8 mouse cellular contexts compared by ENCODE assay signal in the genomic region with DNA sequence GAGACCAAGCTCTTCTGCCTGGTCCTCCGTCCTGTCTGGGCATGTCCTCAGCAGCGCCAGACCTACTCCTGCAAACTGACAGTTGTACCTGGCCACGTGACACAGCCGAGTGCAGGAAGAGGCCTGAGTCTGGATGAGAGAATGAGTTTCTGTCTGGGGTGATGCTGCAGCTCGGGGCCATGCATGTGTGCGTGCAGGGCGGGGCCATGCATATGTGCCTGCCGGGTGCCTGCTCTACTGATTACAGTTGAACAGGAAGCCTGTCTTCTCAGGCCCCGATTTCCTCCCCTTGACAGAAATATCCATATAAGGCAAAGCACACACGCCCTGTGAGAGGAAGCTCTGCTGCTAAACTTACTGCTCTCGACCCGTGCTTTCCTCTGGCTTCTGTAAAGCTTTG. TPM values are rescaled to one million over a fixed set of nuclear protein-coding genes. Genes with fewer than 3 reads are reported as not detected.
DNase-seq lines count a peak whose midpoint lies in the region; ATAC-seq and TF ChIP-seq lines count a peak whose summit lies in the region.

No protein-coding gene starts in this region.

- H3K4me1 ChIP-seq in heart, embryonic 16.5 days (ENCODE audit: control insufficient read depth, insufficient read depth, low read length) = peaks cover 16% of the 10 kb centered on the region
- peaks cover 89% of the 10 kb centered on the region for H3K4me1 ChIP-seq in megakaryocyte, embryonic 14.5 days
- H3K4me1 ChIP-seq in stomach, embryonic 15.5 days = peaks cover 12% of the 10 kb centered on the region

- no peaks in the 10 kb centered on the region for H3K27me3 ChIP-seq in heart, embryonic 16.5 days (ENCODE audit: control insufficient read depth, insufficient read depth, low read length)
- H3K27me3 ChIP-seq in megakaryocyte, embryonic 14.5 days (replicated peaks) = no peaks in the 10 kb centered on the region
- no peaks in the 10 kb centered on the region for H3K27me3 ChIP-seq in stomach, embryonic 15.5 days (replicated peaks)

- TF ChIP-seq CTCF in left cerebral cortex, adult 2 months (IDR thresholded peaks at IDR 0.05) = no peak

- no peaks in the 10 kb centered on the region for H3K9me3 ChIP-seq in heart, embryonic 16.5 days (replicated peaks; ENCODE audit: control insufficient read depth, low read length)
- no peaks in the 10 kb centered on the region for H3K9me3 ChIP-seq in megakaryocyte, embryonic 14.5 days
- H3K9me3 ChIP-seq in stomach, embryonic 15.5 days = no peaks in the 10 kb centered on the region

- no peaks in the 10 kb centered on the region for H3K36me3 ChIP-seq in heart, embryonic 16.5 days (ENCODE audit: control insufficient read depth, insufficient read depth)
- H3K36me3 ChIP-seq in megakaryocyte, embryonic 14.5 days (replicated peaks; ENCODE audit: low read length) = peaks cover 98% of the 10 kb centered on the region
- H3K36me3 ChIP-seq in stomach, embryonic 15.5 days = no peaks in the 10 kb centered on the region

- H3K4me2 ChIP-seq in heart, embryonic 16.5 days (ENCODE audit: low read depth, low read length) = peak overlapping the region; percentile 61
- H3K4me2 ChIP-seq in stomach, embryonic 15.5 days = peak overlapping the region; percentile 38

- peak overlapping the region; percentile 82 for H3K27ac ChIP-seq in heart, embryonic 16.5 days (ENCODE audit: low read length)
- H3K27ac ChIP-seq in stomach, embryonic 15.5 days = peak overlapping the region; percentile 87
- no peak overlapping the region for H3K27ac ChIP-seq in left cerebral cortex, adult 2 months

- peak; percentile 95 for ATAC-seq in heart, embryonic 16.5 days (replicated peaks; ENCODE audit: extremely low read depth, insufficient read depth, low FRiP score)
- peak; percentile 90 for ATAC-seq in stomach, embryonic 15.5 days (ENCODE audit: insufficient read depth, low FRiP score, low read depth)

- peak overlapping the region; percentile 39 for H3K4me3 ChIP-seq in heart, embryonic 16.5 days (ENCODE audit: low read length)
- peak overlapping the region; percentile 29 for H3K4me3 ChIP-seq in megakaryocyte, embryonic 14.5 days (replicated peaks)
- H3K4me3 ChIP-seq in stomach, embryonic 15.5 days (replicated peaks) = no peak overlapping the region; the same call in 1 of the 2 replicates
- no peak overlapping the region for H3K4me3 ChIP-seq in left cerebral cortex, adult 2 months

- intact Hi-C loops in left cerebral cortex, adult 2 months (cut with DNase I) = no loop called here

- 4% methylated on average over 12 of the region's 12 CpGs for whole genome bisulfite sequencing in heart, embryonic 16.5 days
- WGBS in stomach, embryonic 15.5 days = 5% methylated on average over 12 of the region's 12 CpGs

- H3K9ac ChIP-seq in heart, embryonic 16.5 days (ENCODE audit: low read length) = peak overlapping the region; percentile 60
- no peak overlapping the region for H3K9ac ChIP-seq in stomach, embryonic 15.5 days

- peak; percentile 78 to 81 for DNase-seq in B cell, adult 2 months
- DNase-seq in brain, adult 2 months (ENCODE audit: low read depth, low spot score) = peak; percentile 17
- DNase-seq in kidney, postnatal 36 days = peak; percentile 60 to 63
- no peak for DNase-seq in ovary, postnatal 14 days (ENCODE audit: low spot score)
- DNase-seq in left cerebral cortex, adult 2 months (ENCODE audit: extremely low spot score in 1 of 2, low spot score in 2 of 2) = no peak

RNA-seq across cellular contexts. Expression of a gene that starts 7.0 kb away (rescaled TPM):
- 0.38 and 0.62 TPM in 2 replicates for polyA plus RNA-seq in heart, embryonic 16.5 days (2015; fragmentation: Nextera tagmentation; extraction: Ambion mirVana)
- polyA plus RNA-seq in megakaryocyte, embryonic 14.5 days (2012; ENCODE audit: insufficient read depth, low replicate concordance) = 0.06 TPM in 1 of 2 replicates, not detected in the other
- polyA plus RNA-seq in stomach, embryonic 15.5 days (2015; fragmentation: Nextera tagmentation; extraction: Ambion mirVana) = not detected in 2 replicates
- total RNA-seq in left cerebral cortex, adult 2 months (2021) = 1 to 10 TPM; 1.6 to 3.0 TPM

RNA-seq across cellular contexts. Expression of a gene that starts 8.7 kb away (rescaled TPM):
- polyA plus RNA-seq in heart, embryonic 16.5 days (2015; fragmentation: Nextera tagmentation; extraction: Ambion mirVana) = 0.70 and 0.96 TPM in 2 replicates
- not detected in 2 replicates for polyA plus RNA-seq in megakaryocyte, embryonic 14.5 days (2012; ENCODE audit: insufficient read depth, low replicate concordance)
- 40.1 and 57.2 TPM in 2 replicates for polyA plus RNA-seq in stomach, embryonic 15.5 days (2015; fragmentation: Nextera tagmentation; extraction: Ambion mirVana)
- total RNA-seq in left cerebral cortex, adult 2 months (2021) = under 1 TPM in 1 of 2 experiments, not detected in 1; 0.35 TPM

RNA-seq across cellular contexts. Expression of a gene that starts 11.0 kb away (rescaled TPM):
- polyA plus RNA-seq in heart, embryonic 16.5 days (2015; fragmentation: Nextera tagmentation; extraction: Ambion mirVana) = 103 and 152 TPM in 2 replicates
- 310 and 435 TPM in 2 replicates for polyA plus RNA-seq in megakaryocyte, embryonic 14.5 days (2012; ENCODE audit: insufficient read depth, low replicate concordance)
- 56.1 and 70.2 TPM in 2 replicates for polyA plus RNA-seq in stomach, embryonic 15.5 days (2015; fragmentation: Nextera tagmentation; extraction: Ambion mirVana)
- total RNA-seq in left cerebral cortex, adult 2 months (2021) = 10 to 100 TPM; 10.2 to 13.0 TPM

RNA-seq across cellular contexts. Expression of a gene that starts 55.1 kb away (rescaled TPM):
- 570 and 632 TPM in 2 replicates for polyA plus RNA-seq in heart, embryonic 16.5 days (2015; fragmentation: Nextera tagmentation; extraction: Ambion mirVana)
- not detected in 2 replicates for polyA plus RNA-seq in megakaryocyte, embryonic 14.5 days (2012; ENCODE audit: insufficient read depth, low replicate concordance)
- 150 and 225 TPM in 2 replicates for polyA plus RNA-seq in stomach, embryonic 15.5 days (2015; fragmentation: Nextera tagmentation; extraction: Ambion mirVana)
- 10 to 100 TPM; 32.9 to 47.1 TPM for total RNA-seq in left cerebral cortex, adult 2 months (2021)

Comparison
In these comparisons a context has a peak if more than half of its experiments do, and no peak if none do; other contexts are left out.
1. DNase-seq: peak in B cell, adult 2 months (2 of 2), brain, adult 2 months (single experiment) and kidney, postnatal 36 days (2 of 2); none in ovary, postnatal 14 days (single experiment) and left cerebral cortex, adult 2 months (0 of 2).
2. H3K4me3 ChIP-seq: peak in heart, embryonic 16.5 days (single experiment) and megakaryocyte, embryonic 14.5 days (single experiment); none in stomach, embryonic 15.5 days (single experiment) and left cerebral cortex, adult 2 months (single experiment).
3. RNA of a gene that starts 8.7 kb away (polyA plus RNA-seq): 40.1 to 57.2 TPM in stomach, embryonic 15.5 days; 0.70 to 0.96 TPM in heart, embryonic 16.5 days and not detected in megakaryocyte, embryonic 14.5 days; every median in the first group is over 10 times any median in the second.